Mouse (Mus musculus) CH12.LX (cell line): Measurements from ENCODE around the gene Ablim1. TPM values are rescaled to one million over a fixed set of nuclear protein-coding genes. Genes with fewer than 3 reads are reported as not detected.

Source experiments
- DNase-seq: peaks from one replicate; pipeline ENCODE4 v3.0.0-alpha.2; 2013; ENCODE audit errors: extremely low read depth
- H3K27ac ChIP-seq: 2 replicates; pipeline ENCODE4 v1.5.1; 2012; ENCODE audit warnings: low read depth, mild to moderate bottlenecking, control low read depth, moderate library complexity; ENCODE audit not compliant: insufficient read depth
- H3K27me3 ChIP-seq: replicated peaks from 2 replicates; pipeline ENCODE3; 2012; ENCODE audit warnings: inconsistent platforms
- H3K36me3 ChIP-seq, 2 experiments: replicated peaks in 1 of 2; 2 replicates each; pipeline versions ENCODE3 to v1.6.1; 2012; ENCODE audit warnings: inconsistent platforms in 1 of 2, low read length in 1 of 2, mild to moderate bottlenecking in 1 of 2, mixed read lengths in 1 of 2, moderate library complexity in 1 of 2; ENCODE audit not compliant: control insufficient read depth in 1 of 2, insufficient read depth in 1 of 2
- H3K4me1 ChIP-seq, 2 experiments: 2 replicates each; pipeline ENCODE4 v1.6.1; 2012; ENCODE audit warnings: inconsistent platforms in 1 of 2, moderate library complexity in 1 of 2; ENCODE audit not compliant: insufficient read depth in 2 of 2, control insufficient read depth in 1 of 2
- H3K4me2 ChIP-seq: 2 replicates; pipeline ENCODE4 v1.6.1; 2012; ENCODE audit warnings: low read depth, mild to moderate bottlenecking, control low read depth; ENCODE audit not compliant: poor library complexity, insufficient read depth, severe bottlenecking
- H3K4me3 ChIP-seq, 3 experiments: fragments of 150-350 bp in 1 of 3; sonication (generic) in 1 of 3; replicated peaks in 1 of 3; 2 replicates each; pipeline versions ENCODE3 to v1.5.1; 2011 to 2012; ENCODE audit warnings: low read depth in 2 of 3, low read length in 2 of 3, mild to moderate bottlenecking in 2 of 3, moderate library complexity in 2 of 3, control low read depth in 1 of 3, improper control_type of control experiment in 1 of 3, inconsistent platforms in 1 of 3, mixed read lengths in 1 of 3; ENCODE audit not compliant: poor library complexity in 1 of 3
- H3K79me2 ChIP-seq: replicated peaks from 2 replicates; pipeline ENCODE4 v1.6.1; 2012; ENCODE audit warnings: mild to moderate bottlenecking, moderate library complexity; ENCODE audit not compliant: control insufficient read depth, poor library complexity, insufficient read depth, severe bottlenecking; ENCODE audit errors: extremely low read depth
- H3K9ac ChIP-seq: 2 replicates; pipeline ENCODE4 v1.6.1; 2012; ENCODE audit warnings: low read depth, mild to moderate bottlenecking, control low read depth, moderate library complexity; ENCODE audit not compliant: insufficient read depth
- H3K9me3 ChIP-seq: replicated peaks from 2 replicates; pipeline ENCODE3; 2012; ENCODE audit warnings: low read length, inconsistent platforms, mixed read lengths
- CHD1 ChIP-seq: IDR thresholded peaks from 2 replicates; pipeline ENCODE4 v1.6.1; 2012; ENCODE audit warnings: low read depth, low read length, improper control_type of control experiment, inconsistent platforms
- CTCF ChIP-seq, 2 experiments: IDR thresholded peaks in 1 of 2; conservative IDR thresholded peaks in 1 of 2; 2 replicates each; pipeline ENCODE4 v1.5.1; 2011 to 2012; ENCODE audit warnings: low read depth in 2 of 2, low read length in 2 of 2, improper control_type of control experiment in 1 of 2, inconsistent platforms in 1 of 2, mild to moderate bottlenecking in 1 of 2, moderate library complexity in 1 of 2
- ELF1 ChIP-seq: IDR thresholded peaks from 2 replicates; pipeline ENCODE4 v1.6.1; 2014; ENCODE audit warnings: low read depth, mild to moderate bottlenecking, inconsistent platforms, low read length, improper control_type of control experiment
- EP300 ChIP-seq: IDR thresholded peaks from 2 replicates; pipeline ENCODE4 v1.6.1; 2011; ENCODE audit warnings: low read length, improper control_type of control experiment
- GABPA ChIP-seq: IDR thresholded peaks from 2 replicates; pipeline ENCODE4 v1.6.1; 2012; ENCODE audit warnings: low read depth, low read length, improper control_type of control experiment, inconsistent platforms; ENCODE audit not compliant: insufficient replicate concordance
- JUN ChIP-seq: IDR thresholded peaks from 2 replicates; pipeline ENCODE4 v1.6.1; 2011; ENCODE audit warnings: low read depth, mild to moderate bottlenecking, low read length, improper control_type of control experiment, moderate library complexity; ENCODE audit not compliant: insufficient read depth
- JUND ChIP-seq: conservative IDR thresholded peaks from 2 replicates; pipeline ENCODE4 v1.6.1; 2011; ENCODE audit warnings: low read depth, low read length, improper control_type of control experiment
- KAT2A ChIP-seq: IDR thresholded peaks from 2 replicates; pipeline ENCODE4 v1.6.1; 2012; ENCODE audit warnings: low read length, improper control_type of control experiment, inconsistent platforms; ENCODE audit not compliant: insufficient replicate concordance
- MAFK ChIP-seq: IDR thresholded peaks from 2 replicates; pipeline ENCODE4 v1.6.1; 2011; ENCODE audit warnings: low read length, improper control_type of control experiment; ENCODE audit not compliant: insufficient replicate concordance
- MAX ChIP-seq: IDR thresholded peaks from 2 replicates; pipeline ENCODE4 v1.6.1; 2011; ENCODE audit warnings: low read length, improper control_type of control experiment
- MEF2A ChIP-seq: IDR thresholded peaks from 2 replicates; pipeline ENCODE4 v1.6.1; 2014; ENCODE audit warnings: low read depth, mild to moderate bottlenecking, inconsistent platforms, low read length, improper control_type of control experiment, borderline replicate concordance
- MXI1 ChIP-seq: IDR thresholded peaks from 2 replicates; pipeline ENCODE4 v1.6.1; 2011; ENCODE audit warnings: mild to moderate bottlenecking, low read depth, low read length, improper control_type of control experiment
- MYC ChIP-seq: IDR thresholded peaks from 2 replicates; pipeline ENCODE4 v1.6.1; 2011; ENCODE audit warnings: low read depth, mild to moderate bottlenecking, improper control_type of control experiment, low read length
- NRF1 ChIP-seq: IDR thresholded peaks from 2 replicates; pipeline ENCODE4 v1.6.1; 2014; ENCODE audit warnings: low read depth, mild to moderate bottlenecking, inconsistent platforms, low read length, improper control_type of control experiment, moderate library complexity
- PAX5 ChIP-seq: IDR thresholded peaks from 2 replicates; pipeline ENCODE4 v1.6.1; 2012; ENCODE audit warnings: low read length, inconsistent platforms, mixed read lengths
- SMC3 ChIP-seq: IDR thresholded peaks from 2 replicates; pipeline ENCODE4 v1.6.1; 2011; ENCODE audit warnings: low read depth, low read length, improper control_type of control experiment
- TCF12 ChIP-seq: IDR thresholded peaks from 2 replicates; pipeline ENCODE4 v1.6.1; 2014; ENCODE audit warnings: low read depth, mild to moderate bottlenecking, inconsistent platforms, low read length, improper control_type of control experiment
- USF2 ChIP-seq: conservative IDR thresholded peaks from 2 replicates; pipeline ENCODE4 v1.6.1; 2011; ENCODE audit warnings: low read depth, low read length, improper control_type of control experiment
- ZC3H11A ChIP-seq: IDR thresholded peaks from 2 replicates; pipeline ENCODE4 v1.6.1; 2012; ENCODE audit warnings: low read depth, mild to moderate bottlenecking, inconsistent platforms, low read length, improper control_type of control experiment
- ZKSCAN1 ChIP-seq: IDR thresholded peaks from 2 replicates; pipeline ENCODE4 v1.6.1; 2012; ENCODE audit warnings: low read depth, inconsistent platforms, low read length, improper control_type of control experiment, borderline replicate concordance
- ZMIZ1 ChIP-seq: IDR thresholded peaks from 2 replicates; pipeline ENCODE4 v1.6.1; 2012; ENCODE audit warnings: low read depth, mild to moderate bottlenecking, inconsistent platforms, low read length, improper control_type of control experiment
- ZNF384 ChIP-seq: IDR thresholded peaks from 2 replicates; pipeline ENCODE4 v1.6.1; 2012; ENCODE audit warnings: low read depth, low read length, improper control_type of control experiment, inconsistent platforms
- dilution Hi-C: fragments of 300-500 bp; cut with MboI; formaldehyde crosslinking; loops from 2 replicates; pipeline ENCODE4 v1.14.3; 2020; ENCODE audit warnings: low sequenced_read_pairs; ENCODE audit not compliant: extremely low pct_unique_long_range_greater_than_20kb, extremely low pct_ligation_motif_present
- in situ Hi-C: fragments of 300-500 bp; cut with MboI; formaldehyde crosslinking; loops from 3 replicates; pipeline ENCODE4 v1.14.3; 2019; ENCODE audit warnings: low sequenced_read_pairs, low pct_ligation_motif_present, low pct_unique_long_range_greater_than_20kb, mixed read lengths
- polyA plus RNA-seq: library from polyadenylated mRNA; unstranded; fragments of >175 nt; gene quantifications from 2 replicates; pipeline ENCODE4 v1.2.1, GENCODE M21; 2012; ENCODE audit warnings: low read depth; ENCODE audit not compliant: insufficient read length
- total RNA-seq, 2 experiments: library from RNA; depleted of rRNA; stranded (reverse); fragments of 300-350 nt in 1 of 2; fragments of >200 nt in 1 of 2; gene quantifications; 2 replicates each; pipeline ENCODE4 v1.2.3; 2012 to 2014

Ablim1 gene
- total and polyA plus RNA-seq, 3 experiments = 0.85 to 2.4 (median 2.0) TPM

- Histone ChIP-seq H3K4me2 (no peak overlapping the region), H3K36me3 (no peaks in the 10 kb centered on the region), H3K4me3 (peak overlapping the region in 1 of 3 experiments; percentile 9), H3K9me3 (no peaks in the 10 kb centered on the region), H3K9ac (no peak overlapping the region), H3K79me2 (no peaks in the 10 kb centered on the region), H3K4me1 (peaks cover 24 to 41% of the 10 kb centered on the region in 2 experiments), H3K27ac (no peak overlapping the region), H3K27me3 (peaks cover 2% of the 10 kb centered on the region)
- in situ Hi-C loops (no loop called here), dilution Hi-C loops (no loop called here)
- no peak for DNase-seq
- TF ChIP-seq CHD1 = no peak
- no peak for TF ChIP-seq ZKSCAN1
- TF ChIP-seq PAX5 = no peak
- no peak for TF ChIP-seq JUN
- no peak for TF ChIP-seq EP300
- no peak for TF ChIP-seq MYC
- TF ChIP-seq NRF1 = no peak
- TF ChIP-seq JUND = no peak
- TF ChIP-seq ZMIZ1 = no peak
- no peak for TF ChIP-seq KAT2A
- no peak for TF ChIP-seq ZNF384
- no peak for TF ChIP-seq MAX
These were observed 92.1 kb downstream of the Ablim1 start for GRCm38 (mm10) chr19:57222657-57223056.

GRCm38 (mm10) chr19:57221684-57222235, 93.0 kb downstream of the Ablim1 start:
- Histone ChIP-seq H3K27ac (no peak overlapping the region), H3K9me3 (no peaks in the 10 kb centered on the region), H3K4me3 (no peak overlapping the region), H3K27me3 (peaks cover 2% of the 10 kb centered on the region), H3K36me3 (no peaks in the 10 kb centered on the region), H3K4me1 (peaks cover 24 to 49% of the 10 kb centered on the region in 2 experiments), H3K79me2 (no peaks in the 10 kb centered on the region), H3K9ac (no peak overlapping the region), H3K4me2 (no peak overlapping the region)
- dilution Hi-C loops = no loop called here
- in situ Hi-C loops = no loop called here
- no peak for DNase-seq
- TF ChIP-seq GABPA (no peak), SMC3 (no peak), ZKSCAN1 (no peak), JUND (no peak), MXI1 (no peak), TCF12 (no peak), CTCF (conservative IDR thresholded peaks at IDR 0.05 in 1 of 2, IDR thresholded peaks at IDR 0.05 in 1 of 2; ENCODE audit: low read depth in 2 of 2, low read length in 2 of 2) (no peak), MYC (no peak), MAX (no peak), ZC3H11A (no peak), ELF1 (no peak), NRF1 (no peak), MAFK (no peak), ZMIZ1 (no peak), ZNF384 (no peak), MEF2A (no peak), USF2 (no peak)
